Mouse (Mus musculus) left cerebral cortex, postnatal 25 days (tissue): ENCODE measurements around the gene Zfp423. TPM values are rescaled to one million over a fixed set of nuclear protein-coding genes. Genes with fewer than 3 reads are reported as not detected.

Experiments used
- DNase-seq, 2 experiments: peaks; one replicate each; pipeline ENCODE4 v3.0.0; 2022; ENCODE audit warnings: low spot score in 2 of 2, mixed read lengths in 1 of 2
- intact Hi-C: fragments of 180-260 bp; cut with DNase I; formaldehyde crosslinking; loops from one replicate; pipeline ENCODE4 v1.15.1; 2025
- total RNA-seq, 2 experiments: library from RNA; stranded (reverse); gene quantifications; 2 replicates each; pipeline ENCODE4 v1.2.3; 2021

Gene Zfp423
- total RNA-seq, 2 experiments from 2014 or later: 25.3 TPM

DNA sequence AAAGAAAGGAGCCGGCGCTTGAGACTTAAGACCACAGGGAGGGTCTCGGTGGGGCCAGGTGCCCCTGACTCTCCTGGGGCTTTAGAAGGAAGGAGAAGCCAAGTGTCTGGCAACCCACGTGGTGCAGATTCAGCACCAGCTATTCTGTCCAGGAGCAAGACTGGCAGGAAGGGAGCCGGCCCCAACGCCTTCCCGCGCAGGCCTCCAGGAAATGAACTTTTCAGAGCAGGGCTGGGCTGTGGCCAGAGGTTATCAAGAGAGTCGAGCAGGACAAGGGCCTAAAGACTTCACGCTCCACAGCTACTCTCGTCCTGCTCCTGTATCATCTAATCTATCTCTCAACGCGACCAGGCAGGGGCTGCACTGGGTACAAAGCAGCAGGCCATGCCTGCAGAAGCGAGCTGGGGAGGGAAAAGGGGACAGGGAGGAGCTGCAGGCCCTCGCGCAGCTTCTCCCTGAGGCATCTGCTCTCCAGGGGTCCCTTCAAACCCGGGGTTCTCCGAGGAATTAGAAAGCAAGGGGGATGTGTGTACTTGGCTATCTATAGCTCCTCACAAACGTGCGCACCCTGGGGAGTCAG is 1.4 kb downstream of the Zfp423 start:
- intact Hi-C loops: loop anchor here (5.0 kb wide), 2 partner anchors 66 to 161 kb away; no protein-coding TSS in a partner anchor
- DNase-seq: no peak

DNA sequence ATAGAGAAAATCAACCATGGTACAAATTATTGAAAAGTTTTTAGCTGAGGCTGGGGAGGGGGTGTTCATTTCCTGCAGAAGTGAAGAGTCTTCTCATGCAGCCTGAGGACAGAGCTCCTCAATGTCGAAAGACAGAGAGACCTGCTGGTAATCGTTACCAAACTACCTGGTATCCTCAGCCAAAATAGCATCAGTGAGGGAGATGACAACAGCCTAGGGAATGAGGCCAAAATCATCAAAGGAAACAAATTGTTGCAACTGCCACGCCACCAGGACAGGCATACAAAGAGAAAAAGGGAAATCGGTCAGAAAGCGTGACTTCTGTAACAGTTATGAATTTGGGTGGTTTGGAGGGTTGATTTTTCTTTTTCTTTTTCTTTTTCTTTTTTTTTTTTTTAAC is 3.4 kb downstream of the Zfp423 start:
- intact Hi-C loops: loop anchor here (5.0 kb wide), 2 partner anchors 64 to 159 kb away; no protein-coding TSS in a partner anchor
- DNase-seq: no peak

DNA sequence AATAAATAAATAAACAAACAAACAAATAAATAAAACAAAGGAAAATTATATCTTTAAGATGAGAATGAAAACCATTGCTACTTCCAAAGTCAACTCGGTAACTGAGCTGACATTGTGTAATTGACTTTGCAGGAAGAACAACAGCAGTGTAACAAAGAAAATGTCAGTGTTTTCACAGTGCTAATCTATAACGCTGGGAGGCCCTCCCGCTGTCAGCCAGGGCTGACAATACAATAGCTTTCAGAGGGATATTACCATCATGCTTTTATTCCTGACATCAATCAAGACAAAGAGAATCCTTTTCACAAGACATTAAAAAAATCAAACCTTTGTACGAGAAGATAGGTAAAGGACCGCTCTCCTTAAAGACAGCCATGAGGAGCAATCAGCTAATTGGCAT is 5.9 kb downstream of the Zfp423 start:
- no peak for DNase-seq
- intact Hi-C loops: no loop called here

DNA sequence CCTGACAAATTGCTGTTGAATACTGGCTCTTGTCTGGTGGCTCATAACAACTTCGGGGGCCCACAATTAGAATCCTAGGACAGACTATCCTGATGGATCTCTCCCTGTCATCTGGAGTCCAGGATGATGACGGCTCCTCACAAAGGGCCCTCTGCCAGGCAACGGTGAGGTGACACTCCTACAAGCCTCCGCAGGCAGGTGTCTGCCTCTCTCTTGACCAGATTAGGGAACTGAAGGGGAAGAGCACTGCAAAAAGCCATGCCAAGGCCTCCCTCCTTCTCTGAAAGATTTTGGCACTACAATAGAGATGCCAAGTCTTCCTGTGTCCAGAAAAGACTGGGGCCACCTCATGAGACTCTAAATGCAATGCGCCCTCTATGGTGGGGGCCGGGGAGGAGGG is 7.1 kb downstream of the Zfp423 start:
- intact Hi-C loops: no loop called here
- DNase-seq: no peak

DNA sequence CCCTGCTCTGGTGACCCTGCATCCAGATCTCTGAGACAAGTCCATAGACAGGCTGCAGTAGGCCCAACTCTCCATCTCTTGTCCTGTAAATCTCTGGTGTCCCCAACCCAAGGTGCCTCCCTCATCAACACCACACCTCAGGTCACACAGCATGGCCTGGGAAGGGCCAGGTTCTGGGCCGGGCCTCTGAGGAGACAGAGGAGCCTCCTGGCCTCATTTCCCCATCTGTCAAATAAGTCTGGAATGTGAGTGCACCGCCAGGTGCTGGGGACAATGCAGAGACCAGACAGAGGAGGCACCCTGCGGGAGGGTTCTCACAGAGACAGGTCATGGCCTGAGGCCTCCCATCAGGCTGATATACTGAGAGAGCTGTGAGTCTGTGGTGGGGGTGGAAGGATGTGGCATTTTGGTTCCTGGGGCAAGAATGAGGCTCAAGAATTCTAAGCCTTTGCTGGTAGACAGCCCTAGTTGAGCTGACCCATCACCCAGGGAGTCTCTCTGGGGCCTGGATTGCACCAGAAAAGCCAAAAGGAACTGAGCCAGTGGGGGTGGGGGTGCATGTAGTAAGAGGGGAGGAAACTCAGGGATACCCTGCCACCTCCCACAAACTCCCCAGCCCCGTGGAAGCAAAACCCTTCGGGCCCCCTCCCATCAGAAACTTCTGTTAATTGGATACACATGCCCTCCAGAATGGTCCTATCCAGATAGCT is 15.0 kb downstream of the Zfp423 start:
- intact Hi-C loops: no loop called here

DNA sequence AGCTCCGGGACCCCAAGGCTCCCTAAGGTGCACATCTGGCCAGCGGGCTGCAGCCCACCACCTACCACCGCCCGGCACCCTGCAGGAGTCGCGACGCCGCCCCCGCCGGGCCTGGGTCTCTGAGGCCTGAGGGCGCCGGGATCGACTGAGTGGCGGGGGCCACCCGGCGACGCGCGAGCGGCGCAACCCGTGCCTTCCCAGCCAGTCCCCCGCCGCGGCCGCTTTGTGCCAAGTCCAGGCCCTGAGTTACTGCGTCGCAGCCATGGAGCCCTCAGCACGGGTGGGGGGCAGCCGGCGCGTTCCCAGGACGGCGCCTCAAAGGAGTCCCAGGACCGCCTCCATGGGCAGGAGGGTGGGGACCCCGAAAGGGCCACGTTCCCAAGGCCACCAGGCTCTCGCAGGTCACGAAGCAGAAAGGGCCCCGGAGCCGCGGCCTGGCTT is 15.7 kb downstream of the Zfp423 start:
- DNase-seq: no peak
- intact Hi-C loops: no loop called here

More for the DNA sequence above, 15.0 kb downstream of the Zfp423 start:
- DNase-seq: no peak

DNA sequence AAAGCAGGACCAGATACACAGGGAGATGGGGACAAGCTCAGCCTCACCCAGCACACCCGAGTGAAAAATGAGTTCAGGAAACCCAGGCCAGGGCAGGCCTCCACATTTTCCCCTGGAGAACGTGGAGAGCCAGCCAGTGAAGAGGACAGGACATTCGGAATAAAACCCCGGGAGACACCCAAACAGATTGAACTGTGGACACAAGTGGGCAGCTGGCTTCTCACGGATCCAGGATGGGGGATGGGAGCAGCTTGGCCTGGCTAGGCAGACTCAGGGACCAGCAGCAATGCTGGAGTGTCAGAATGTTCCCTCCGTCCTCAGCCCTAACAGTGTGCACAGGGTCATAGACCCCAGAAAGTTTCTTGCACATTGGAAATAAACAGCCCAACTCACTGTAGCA is 18.7 kb downstream of the Zfp423 start:
- intact Hi-C loops: no loop called here
- no peak for DNase-seq

DNA sequence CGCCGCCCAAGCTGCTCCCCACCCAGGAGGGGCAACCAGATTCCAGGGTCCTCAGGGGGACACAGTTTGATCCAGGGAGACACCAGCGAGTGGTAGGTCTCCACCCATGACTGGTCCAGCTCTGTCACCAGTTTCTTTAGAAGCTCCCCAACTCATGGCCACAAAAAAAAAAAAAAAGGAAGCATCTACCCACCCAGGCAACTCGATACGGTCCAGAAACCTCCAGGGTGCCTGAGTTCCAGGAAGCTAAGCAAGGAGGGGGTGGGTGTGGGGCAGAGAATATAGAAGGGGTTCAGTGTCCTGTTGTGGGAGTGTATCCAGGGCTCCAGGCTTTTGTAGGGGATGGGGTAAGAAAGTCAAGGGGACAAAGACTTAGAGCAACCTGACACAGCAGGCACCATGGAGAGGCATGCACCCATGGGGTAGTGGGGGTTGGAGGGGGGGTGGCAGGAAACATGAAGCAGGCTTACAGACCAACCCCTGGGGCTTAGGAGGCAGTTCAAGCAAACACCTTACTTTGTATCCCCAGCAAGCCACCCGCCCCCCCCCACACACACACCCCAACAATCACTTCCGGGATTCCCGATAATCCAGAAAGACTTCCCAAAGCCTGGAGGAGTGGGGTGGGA is 20.0 kb downstream of the Zfp423 start:
- DNase-seq: no peak
- intact Hi-C loops: no loop called here

DNA sequence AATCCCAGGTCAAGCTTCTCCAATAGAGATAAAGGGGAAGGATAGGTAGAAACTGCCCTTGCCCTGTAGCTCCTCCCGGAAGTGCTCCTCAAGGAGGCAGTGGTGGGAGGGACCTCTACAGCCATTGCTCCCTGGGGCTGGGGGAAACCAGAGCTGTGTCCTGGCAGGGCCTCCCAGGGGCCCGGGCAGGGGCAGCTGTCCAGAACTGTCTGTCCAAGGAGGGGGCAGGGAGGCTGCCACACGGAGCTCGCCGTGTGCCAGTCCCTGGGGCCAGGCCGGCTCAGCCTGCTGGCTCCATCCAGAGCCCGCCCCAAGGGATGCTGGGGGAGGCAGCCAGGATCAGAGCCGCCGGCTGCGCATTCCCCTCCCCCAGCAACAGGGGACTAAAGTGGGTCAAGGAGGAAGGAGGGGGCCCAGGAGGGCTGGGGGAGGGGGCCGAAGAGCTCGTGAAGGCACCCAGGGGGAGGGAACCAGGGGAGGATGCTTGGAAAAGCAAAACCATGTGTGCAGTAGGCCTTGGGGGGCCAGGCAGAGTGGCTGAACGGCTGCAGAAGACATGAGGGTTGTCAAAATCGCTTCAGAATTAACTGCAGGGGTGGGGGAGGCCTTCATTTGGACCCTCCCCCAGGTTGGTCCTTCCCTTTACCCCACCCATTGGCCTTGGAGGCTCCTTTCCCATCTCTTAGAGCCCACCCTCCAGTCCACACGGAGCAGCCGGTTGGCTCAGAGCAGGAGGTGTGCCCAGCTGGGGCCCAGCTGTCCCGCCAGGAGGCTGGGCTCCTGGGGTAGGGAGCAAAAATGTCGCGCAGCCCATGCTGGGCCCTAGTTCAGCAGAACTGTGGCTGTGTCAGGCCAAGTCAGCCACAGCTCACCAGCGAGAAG is 20.8 kb downstream of the Zfp423 start:
- DNase-seq: peak; percentile 36 to 58
- intact Hi-C loops: no loop called here

DNA sequence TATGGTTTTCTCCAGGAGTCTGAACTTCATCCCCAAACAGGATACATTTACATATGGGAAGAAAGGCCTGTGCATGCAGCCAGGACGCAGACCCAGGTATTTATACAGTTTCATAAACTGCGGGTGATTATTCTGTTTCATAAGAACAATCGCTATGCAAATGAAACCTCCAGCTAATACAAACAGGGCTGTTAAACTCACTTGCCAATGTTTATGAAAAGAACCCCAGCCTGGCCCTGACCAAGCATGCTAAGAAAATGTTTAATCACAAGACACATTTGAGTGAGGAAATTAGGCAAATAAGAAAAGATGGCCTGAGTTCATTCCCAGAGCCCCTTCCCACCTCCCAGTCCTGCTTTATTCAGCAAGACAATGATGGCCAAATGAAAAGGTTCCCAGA is 22.2 kb downstream of the Zfp423 start:
- intact Hi-C loops: no loop called here
- no peak for DNase-seq

DNA sequence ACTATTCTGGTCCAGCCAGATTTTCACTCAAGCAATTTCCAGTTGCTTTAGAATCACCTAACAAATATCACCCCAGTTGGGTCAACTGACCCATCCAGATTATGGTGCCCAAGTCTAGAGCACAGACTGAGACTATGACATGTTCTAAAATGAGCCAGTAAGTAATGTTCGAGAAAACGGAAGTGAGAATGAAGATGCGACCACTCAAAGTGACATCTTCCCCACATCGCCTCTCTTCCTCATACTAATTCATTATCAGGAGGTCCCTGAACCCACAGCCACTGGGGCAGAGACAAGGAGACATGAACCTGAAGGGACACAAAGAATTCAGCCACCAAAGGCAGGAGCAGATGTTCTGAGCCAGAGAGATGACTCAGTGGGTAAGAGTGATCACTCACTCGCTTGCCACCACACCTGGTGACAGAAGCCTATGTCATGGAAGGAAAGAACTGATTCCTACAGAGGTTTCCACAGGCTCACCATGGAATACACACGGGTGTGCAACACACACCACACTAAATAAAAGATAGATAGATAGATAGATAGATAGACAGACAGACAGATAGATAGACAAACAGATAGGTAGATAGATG is 24.2 kb downstream of the Zfp423 start:
- intact Hi-C loops: no loop called here
- no peak for DNase-seq

DNA sequence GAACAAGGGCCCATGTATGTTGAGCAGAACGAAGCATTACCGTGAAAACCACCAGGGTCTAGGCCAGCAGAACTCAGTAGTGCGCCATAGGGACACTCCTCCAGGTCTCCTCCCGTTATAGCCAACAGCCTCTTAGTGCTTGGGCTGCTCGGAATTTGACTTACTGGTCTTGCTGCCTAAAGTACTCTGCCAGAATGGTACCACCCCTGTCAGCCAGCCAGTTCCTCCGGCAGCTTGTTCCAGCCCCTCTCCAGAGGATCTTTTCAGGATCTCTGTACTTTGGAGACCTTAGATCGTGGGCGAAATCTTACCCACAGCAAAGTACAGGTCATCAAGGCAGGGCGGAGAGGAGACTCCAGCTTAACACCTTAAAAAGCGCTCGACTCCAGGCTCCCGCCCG is 25.2 kb downstream of the Zfp423 start:
- no peak for DNase-seq
- intact Hi-C loops: no loop called here

DNA sequence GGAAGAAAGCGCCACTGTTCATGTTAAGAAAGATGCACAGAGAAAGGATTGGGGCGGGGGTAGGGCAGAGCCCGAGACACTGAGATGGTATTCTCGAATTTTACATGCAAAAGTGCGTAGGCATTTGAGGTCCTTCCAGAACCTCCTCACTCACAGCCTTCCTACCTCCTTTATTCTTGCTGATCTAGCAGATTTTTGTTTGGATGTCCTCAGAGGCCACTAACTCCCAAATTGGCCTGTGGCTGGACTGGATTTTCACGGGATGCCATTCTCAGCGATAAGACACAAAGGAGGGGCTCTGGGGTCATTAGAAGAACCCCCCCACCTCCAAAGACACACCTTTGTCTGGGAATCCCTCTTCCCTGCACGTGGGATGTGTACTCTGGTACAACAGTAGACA is 25.6 kb downstream of the Zfp423 start:
- DNase-seq: no peak
- intact Hi-C loops: no loop called here

DNA sequence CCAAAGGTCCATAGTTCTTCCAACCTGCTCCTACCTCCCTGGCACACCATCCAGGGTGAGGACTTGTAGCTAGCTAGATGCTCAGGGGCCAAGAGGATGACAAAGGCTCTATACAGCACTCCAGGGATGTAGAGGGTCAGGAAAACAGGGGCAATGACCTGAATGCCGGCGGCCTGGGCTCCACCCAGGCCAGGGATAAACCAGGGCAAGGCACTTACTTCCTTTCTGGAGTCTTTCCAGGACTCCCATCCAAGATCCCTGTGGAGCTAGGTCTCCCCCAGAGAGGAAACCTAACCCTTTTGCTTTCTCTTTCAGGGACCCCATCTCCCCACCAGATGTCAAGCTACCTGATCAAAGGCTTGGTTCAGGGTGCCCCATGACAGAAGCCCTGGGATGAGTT is 30.5 kb downstream of the Zfp423 start:
- no peak for DNase-seq
- intact Hi-C loops: no loop called here

DNA sequence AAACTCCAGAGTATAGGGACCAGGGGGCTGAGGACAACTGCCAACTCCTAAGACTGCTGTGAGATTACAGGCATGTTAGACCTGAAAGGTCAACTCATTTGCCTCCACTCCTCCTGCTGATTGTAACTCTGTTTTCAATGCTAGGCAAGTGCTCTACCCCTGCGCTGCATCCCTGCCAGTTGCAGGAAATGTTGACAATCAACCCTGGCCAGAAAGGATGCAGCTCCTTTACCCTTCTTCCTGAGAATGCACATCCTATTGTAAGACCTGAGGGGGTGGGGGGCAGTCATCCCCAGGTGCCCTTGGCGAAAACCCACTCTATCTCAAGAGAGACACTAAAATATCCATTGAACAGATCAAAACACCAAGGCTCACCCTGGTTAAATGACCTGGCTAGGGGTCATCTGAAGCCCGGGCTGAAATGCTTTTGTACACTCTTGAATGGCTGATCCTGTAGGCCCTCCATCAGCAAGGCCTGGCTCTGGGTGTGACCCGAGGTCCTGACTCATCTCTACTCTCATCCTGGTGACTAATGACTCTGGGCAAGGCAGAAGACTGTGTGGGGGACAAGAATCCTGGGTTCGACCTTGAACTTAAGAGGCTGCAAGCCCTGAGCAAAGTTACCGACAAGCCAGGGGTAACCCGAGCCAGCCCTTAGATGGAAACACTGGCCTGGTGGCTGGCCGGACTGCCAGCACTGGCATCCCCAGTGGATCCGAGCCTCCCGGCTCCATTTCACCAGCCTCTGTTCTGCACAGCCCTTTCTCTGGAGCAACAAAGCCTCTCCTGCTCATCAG is 32.2 kb downstream of the Zfp423 start:
- DNase-seq: no peak
- intact Hi-C loops: no loop called here

DNA sequence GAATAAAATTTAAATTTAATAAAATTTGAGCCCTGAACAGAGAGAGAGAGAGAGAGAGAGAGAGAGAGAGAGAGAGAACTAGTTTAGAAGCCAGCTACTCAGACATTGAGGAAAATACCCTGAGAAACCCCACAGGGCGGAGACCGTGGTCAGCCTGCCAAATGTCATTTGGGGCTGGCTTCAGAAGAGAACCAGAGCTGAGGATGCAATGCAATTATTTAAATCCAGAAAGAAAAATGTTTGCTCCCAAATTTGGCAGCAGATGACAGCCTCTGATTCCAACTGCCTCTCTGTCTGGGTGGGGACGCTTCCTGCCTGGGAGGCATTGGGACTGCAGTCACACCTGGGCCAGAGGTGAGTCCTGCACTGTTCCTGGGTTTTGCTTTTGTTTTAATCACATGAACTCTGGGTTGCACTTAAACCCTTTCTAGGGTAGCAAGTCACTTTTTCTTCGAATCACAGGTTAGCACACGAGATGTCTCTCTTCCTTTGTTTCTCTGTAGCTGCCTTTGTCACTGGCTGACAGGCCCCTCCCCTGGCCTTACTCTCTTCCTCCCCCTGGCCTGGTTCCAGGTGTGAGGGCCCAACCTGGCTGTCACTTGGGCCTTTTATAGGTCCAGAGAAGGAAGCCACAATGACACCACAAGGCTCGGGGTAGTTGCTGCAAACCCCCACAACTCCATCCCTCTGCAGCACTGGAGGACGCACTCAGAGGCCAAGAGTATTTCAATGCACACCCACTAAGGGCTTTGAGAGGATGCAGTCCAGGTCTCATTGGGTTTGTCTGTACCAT is 33.1 kb downstream of the Zfp423 start:
- DNase-seq: no peak
- intact Hi-C loops: no loop called here

DNA sequence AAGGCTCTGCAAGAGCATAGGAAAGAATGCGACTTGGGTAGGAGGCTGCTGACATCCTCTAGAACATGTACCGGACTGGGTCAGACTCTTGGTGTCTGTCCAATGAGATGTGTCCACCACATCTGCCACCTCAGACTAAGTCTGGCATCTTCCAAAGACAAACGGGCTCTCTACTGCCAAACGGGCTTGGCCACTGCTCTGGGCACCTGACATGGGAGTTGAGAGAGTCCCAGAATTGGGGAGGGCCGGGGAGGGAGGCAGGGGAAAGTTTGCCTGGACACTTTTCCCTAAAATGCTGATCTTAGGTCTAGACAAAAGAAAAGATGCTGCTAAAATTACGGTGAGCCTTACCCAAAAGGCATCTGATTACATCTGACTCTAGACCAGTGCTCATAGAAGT is 36.5 kb downstream of the Zfp423 start:
- DNase-seq: no peak
- intact Hi-C loops: no loop called here

DNA sequence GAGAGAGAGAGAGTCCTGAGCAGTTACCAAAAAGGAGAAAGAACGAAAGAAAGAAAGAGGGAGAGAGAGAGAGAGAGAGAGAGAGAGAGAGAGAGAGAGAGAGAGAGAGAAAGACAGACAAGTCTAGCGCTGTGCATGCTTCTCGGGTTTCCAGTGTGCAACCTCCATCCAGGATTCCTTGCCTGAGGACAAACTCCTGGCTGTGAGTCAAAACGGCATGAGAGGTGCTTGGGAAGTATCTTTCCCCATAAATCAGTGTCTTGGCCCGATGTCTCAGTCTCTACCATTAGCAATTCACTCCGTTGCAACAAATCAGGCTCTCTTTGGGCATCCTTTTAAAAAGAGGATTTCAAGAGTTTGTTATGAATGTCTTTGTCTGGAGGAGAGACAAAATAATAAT is 36.9 kb downstream of the Zfp423 start:
- intact Hi-C loops: no loop called here

More for the DNA sequence above, 36.9 kb downstream of the Zfp423 start:
- DNase-seq: no peak
